Mouse (Mus musculus) midbrain, embryonic 10.5 days (tissue): Measurements from ENCODE around the gene Pank2. TPM values are rescaled to one million over a fixed set of nuclear protein-coding genes. Genes with fewer than 3 reads are reported as not detected.
"Not testable (repeated sequence)": the region's sequence is repeated elsewhere in the genome, so short reads cannot be mapped to it uniquely, and the experiment has no call there.

Experiments used
- DNase-seq: peaks from one replicate; pipeline ENCODE4 v3.0.0-alpha.2; 2017; ENCODE audit warnings: low spot score
- H3K27ac ChIP-seq: fragments of 300-500 bp; sonication (generic); replicated peaks from 2 replicates; pipeline ENCODE4 v1.5.1; 2016; ENCODE audit warnings: mild to moderate bottlenecking
- H3K27me3 ChIP-seq: fragments of 300-500 bp; sonication (generic); 2 replicates; pipeline ENCODE4 v1.6.1; 2016; ENCODE audit warnings: low read depth, mild to moderate bottlenecking; ENCODE audit not compliant: poor library complexity, severe bottlenecking
- H3K36me3 ChIP-seq: fragments of 300-500 bp; sonication (generic); 2 replicates; pipeline ENCODE4 v1.6.1; 2016; ENCODE audit warnings: mild to moderate bottlenecking, moderate library complexity
- H3K4me1 ChIP-seq: fragments of 300-500 bp; sonication (generic); 2 replicates; pipeline ENCODE4 v1.6.1; 2016
- H3K4me3 ChIP-seq: fragments of 300-500 bp; sonication (generic); 2 replicates; pipeline ENCODE4 v1.5.1; 2016; ENCODE audit warnings: mild to moderate bottlenecking, moderate library complexity
- H3K9me3 ChIP-seq: fragments of 300-500 bp; sonication (generic); replicated peaks from 2 replicates; pipeline ENCODE4 v1.6.1; 2016; ENCODE audit warnings: mild to moderate bottlenecking
- WGBS: fragments of 180-500 bp; shearing (Covaris S2); methylation state at CpG from one replicate; pipeline ENCODE4 v1.1.7; 2016; 5-methylcytosine and 5-hydroxymethylcytosine counted together
- polyA plus RNA-seq: library from polyadenylated mRNA; unstranded; fragments of >200 nt; fragmentation: Nextera tagmentation; extraction: Ambion mirVana; gene quantifications from 2 replicates; pipeline ENCODE4 v1.2.1, GENCODE M21; 2016

Gene Pank2
- polyA plus RNA-seq, 1 experiment from 2014 or later: 49.1 TPM

- peaks cover 37% of the 10 kb centered on the region for H3K4me1 ChIP-seq
- no peak overlapping the region for H3K27ac ChIP-seq
- peak overlapping the region; percentile 90 for H3K4me3 ChIP-seq
- WGBS: 86% methylated on average over 6 of the region's 6 CpGs
- H3K36me3 ChIP-seq: peaks cover 18% of the 10 kb centered on the region
- no peaks in the 10 kb centered on the region for H3K27me3 ChIP-seq
- DNase-seq: no peak
- no peaks in the 10 kb centered on the region for H3K9me3 ChIP-seq
Observed at GRCm38 (mm10) chr2:131264027-131264426, 1.7 kb downstream of the Pank2 start.

- Histone ChIP-seq H3K9me3 (no peaks in the 10 kb centered on the region), H3K4me3 (peak overlapping the region; percentile 90; the same call in 1 of the 2 replicates), H3K36me3 (peaks cover 29% of the 10 kb centered on the region), H3K27me3 (no peaks in the 10 kb centered on the region), H3K27ac (no peak overlapping the region), H3K4me1 (peaks cover 37% of the 10 kb centered on the region)
- WGBS: 89% methylated on average over 2 of the region's 2 CpGs
- no peak for DNase-seq
Observed at GRCm38 (mm10) chr2:131265056-131265455, 2.8 kb downstream of the Pank2 start.

GRCm38 (mm10) chr2:131275493-131275892 lies 13.2 kb downstream of the Pank2 start:
- no peaks in the 10 kb centered on the region for H3K4me1 ChIP-seq
- DNase-seq: no peak
- H3K27me3 ChIP-seq: no peaks in the 10 kb centered on the region
- no peaks in the 10 kb centered on the region for H3K9me3 ChIP-seq
- no peak overlapping the region for H3K4me3 ChIP-seq
- H3K36me3 ChIP-seq: peaks cover 85% of the 10 kb centered on the region
- WGBS: 94% methylated on average over 3 of the region's 3 CpGs
- no peak overlapping the region for H3K27ac ChIP-seq

GRCm38 (mm10) chr2:131276722-131277121 lies 14.4 kb downstream of the Pank2 start:
- 89% methylated on average over 5 of the region's 5 CpGs for WGBS
- Histone ChIP-seq H3K36me3 (peaks cover 85% of the 10 kb centered on the region), H3K4me3 (no peak overlapping the region), H3K27me3 (no peaks in the 10 kb centered on the region), H3K4me1 (no peaks in the 10 kb centered on the region), H3K9me3 (no peaks in the 10 kb centered on the region), H3K27ac (no peak overlapping the region)
- DNase-seq: no peak

DNA sequence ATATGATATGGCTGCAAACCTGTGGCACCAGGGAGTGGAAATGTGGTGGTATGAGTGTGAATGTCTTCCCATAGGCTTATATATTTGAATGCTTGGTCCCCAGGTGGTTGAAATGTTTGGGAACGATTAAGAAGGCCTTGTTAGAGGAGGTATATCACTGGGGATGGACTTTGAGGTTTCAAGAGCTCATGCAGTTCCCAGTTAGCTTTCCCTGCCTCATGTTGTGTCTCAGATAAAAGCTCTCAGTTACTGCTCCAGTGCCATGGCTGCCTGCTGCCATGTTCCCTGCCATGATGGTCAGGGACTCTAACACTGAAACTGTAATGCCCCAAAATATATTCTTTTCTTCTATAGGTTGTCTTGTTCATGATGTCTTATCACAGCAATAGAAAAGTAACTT lies 19.3 kb downstream of the Pank2 start:
- no peak for DNase-seq
- H3K9me3 ChIP-seq: no peaks in the 10 kb centered on the region
- 85% methylated on average over 1 of the region's 1 CpGs for WGBS
- no peaks in the 10 kb centered on the region for H3K4me1 ChIP-seq
- H3K4me3 ChIP-seq: no peak overlapping the region
- no peaks in the 10 kb centered on the region for H3K27me3 ChIP-seq
- peaks cover 97% of the 10 kb centered on the region for H3K36me3 ChIP-seq
- H3K27ac ChIP-seq: no peak overlapping the region

DNA sequence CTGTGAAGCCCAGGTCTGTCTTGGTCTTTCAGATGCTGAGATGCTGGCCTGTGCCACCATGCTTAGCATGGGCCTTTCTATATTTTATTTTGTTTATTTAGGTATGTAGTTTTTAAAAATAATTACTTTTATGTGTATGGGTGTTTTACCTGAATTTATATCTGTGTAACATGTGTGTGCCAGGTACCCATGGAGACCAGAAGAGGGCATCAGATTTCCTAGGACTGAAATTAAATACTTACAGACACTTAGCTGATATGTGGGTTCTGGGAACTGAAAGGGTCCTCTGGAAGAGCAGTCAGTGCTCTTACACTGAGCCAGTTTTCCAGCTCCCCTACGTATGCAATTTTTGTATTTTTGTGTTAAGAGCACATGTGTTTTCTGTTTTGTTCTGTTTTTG lies 24.0 kb downstream of the Pank2 start:
- H3K27ac ChIP-seq: no peak overlapping the region
- H3K4me3 ChIP-seq: no peak overlapping the region
- DNase-seq: no peak
- 100% methylated on average over 1 of the region's 1 CpGs for WGBS
- no peaks in the 10 kb centered on the region for H3K9me3 ChIP-seq
- peaks cover 92% of the 10 kb centered on the region for H3K36me3 ChIP-seq
- H3K27me3 ChIP-seq: no peaks in the 10 kb centered on the region
- no peaks in the 10 kb centered on the region for H3K4me1 ChIP-seq

DNA sequence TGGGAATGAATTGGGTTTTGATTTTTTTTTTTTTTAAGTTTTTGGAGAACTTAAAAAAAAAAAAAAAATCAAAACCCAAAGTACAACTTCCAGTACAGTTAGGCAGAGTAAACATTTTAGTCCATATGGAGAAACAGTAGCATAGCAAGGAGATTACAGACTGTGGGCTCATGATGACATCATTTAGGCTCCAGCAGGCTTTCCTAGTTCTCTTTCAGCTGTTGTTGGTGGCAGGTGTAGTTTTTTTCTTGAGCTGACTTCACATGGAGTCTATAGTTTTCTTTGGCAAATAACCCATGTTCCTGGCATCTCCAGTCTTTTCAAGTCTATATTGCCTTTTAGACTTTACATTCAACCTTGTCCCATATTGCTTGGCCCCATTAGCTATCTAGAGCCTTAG lies 28.4 kb downstream of the Pank2 start:
- Histone ChIP-seq H3K9me3 (no peaks in the 10 kb centered on the region), H3K27me3 (no peaks in the 10 kb centered on the region), H3K4me3 (no peak overlapping the region), H3K4me1 (no peaks in the 10 kb centered on the region), H3K36me3 (peaks cover 95% of the 10 kb centered on the region), H3K27ac (no peak overlapping the region)
- no peak for DNase-seq

DNA sequence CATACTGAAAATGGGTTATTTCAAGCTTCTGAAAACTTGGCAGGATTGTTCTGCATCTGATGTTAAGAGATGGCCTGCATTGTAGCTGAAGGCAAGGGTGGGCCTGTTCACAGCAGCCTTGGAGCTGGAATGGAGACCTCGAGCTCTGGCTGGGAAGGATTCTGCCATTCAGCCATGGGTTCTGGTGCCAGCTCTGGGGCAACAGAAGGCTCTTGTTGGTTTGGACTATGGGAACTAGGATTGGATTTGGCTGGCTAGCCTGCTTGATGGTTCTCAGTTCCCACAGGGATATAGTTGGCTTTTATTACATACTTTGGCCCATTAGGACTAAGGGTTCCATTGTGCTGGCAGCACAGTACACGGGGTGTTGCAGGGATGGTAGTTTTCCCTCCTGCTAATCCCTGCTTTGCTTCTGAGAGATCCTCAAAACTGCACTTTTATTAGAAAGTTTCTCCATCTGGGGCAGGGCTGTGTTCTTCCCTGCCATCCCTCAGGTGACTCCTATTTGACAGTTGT lies 34.5 kb downstream of the Pank2 start:
- WGBS: 97% methylated on average over 2 of the region's 2 CpGs
- DNase-seq: no peak
- no peaks in the 10 kb centered on the region for H3K9me3 ChIP-seq
- peaks cover 3% of the 10 kb centered on the region; the same call in 1 of the 2 replicates for H3K4me1 ChIP-seq
- H3K27ac ChIP-seq: no peak overlapping the region
- peaks cover 85% of the 10 kb centered on the region for H3K36me3 ChIP-seq
- no peak overlapping the region for H3K4me3 ChIP-seq
- no peaks in the 10 kb centered on the region for H3K27me3 ChIP-seq

GRCm38 (mm10) chr2:131298674-131299073 lies 36.4 kb downstream of the Pank2 start:
- H3K9me3 ChIP-seq, DNase-seq, H3K27ac ChIP-seq, H3K27me3 ChIP-seq, H3K4me3 ChIP-seq, H3K4me1 ChIP-seq: not testable (repeated sequence)
- peaks cover 85% of the 10 kb centered on the region for H3K36me3 ChIP-seq
- WGBS: 57% methylated on average over 7 of the region's 7 CpGs

DNA sequence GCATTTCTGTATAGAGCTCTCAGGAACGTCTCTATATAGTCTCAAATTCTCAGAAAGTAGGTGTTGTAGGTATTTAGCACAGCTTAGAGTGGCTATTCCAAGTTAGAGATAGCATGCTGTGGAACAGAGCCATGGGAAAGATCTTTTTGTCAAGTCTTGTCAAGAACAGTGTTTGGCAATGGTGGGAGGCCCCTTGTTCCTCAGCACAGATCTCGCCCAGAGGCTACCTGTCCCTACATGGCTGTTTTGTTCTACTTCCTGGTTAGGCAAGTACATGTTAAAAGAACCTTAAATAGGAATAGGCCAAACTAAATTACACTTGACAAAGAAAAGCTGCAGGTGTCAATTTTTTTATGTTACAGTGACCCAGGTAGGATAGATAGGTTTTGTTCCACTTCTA lies 38.2 kb downstream of the Pank2 start:
- WGBS: 92% methylated on average over 2 of the region's 2 CpGs

DNA sequence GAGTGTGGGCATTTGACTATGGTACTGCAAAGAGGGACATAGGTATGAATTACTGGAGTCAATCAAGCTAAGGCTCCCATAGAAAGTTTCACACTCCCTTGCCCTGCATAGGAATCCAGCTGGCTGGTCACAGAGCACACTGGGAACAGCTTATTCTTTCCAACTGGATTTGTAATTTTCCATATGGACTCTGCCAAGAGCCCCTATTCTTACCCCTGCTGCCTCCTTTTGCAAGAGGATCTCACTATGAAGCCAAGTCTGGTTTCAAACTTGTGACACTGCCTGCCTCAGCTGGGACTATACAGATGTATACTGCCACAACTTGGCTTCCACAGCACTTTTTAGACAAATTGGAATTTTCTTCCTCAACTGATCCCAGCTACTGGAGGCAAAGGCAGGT lies 39.3 kb downstream of the Pank2 start:
- H3K27me3 ChIP-seq: no peaks in the 10 kb centered on the region
- peaks cover 66% of the 10 kb centered on the region for H3K36me3 ChIP-seq
- peaks cover 3% of the 10 kb centered on the region; the same call in 1 of the 2 replicates for H3K4me1 ChIP-seq
- no peak overlapping the region for H3K4me3 ChIP-seq
- no peak overlapping the region for H3K27ac ChIP-seq
- no peaks in the 10 kb centered on the region for H3K9me3 ChIP-seq
- no peak for DNase-seq

More for the DNA sequence above, 38.2 kb downstream of the Pank2 start:
- Histone ChIP-seq H3K27ac (no peak overlapping the region), H3K27me3 (no peaks in the 10 kb centered on the region), H3K4me3 (no peak overlapping the region), H3K4me1 (peaks cover 3% of the 10 kb centered on the region; the same call in 1 of the 2 replicates), H3K36me3 (peaks cover 76% of the 10 kb centered on the region), H3K9me3 (no peaks in the 10 kb centered on the region)
- DNase-seq: no peak

DNA sequence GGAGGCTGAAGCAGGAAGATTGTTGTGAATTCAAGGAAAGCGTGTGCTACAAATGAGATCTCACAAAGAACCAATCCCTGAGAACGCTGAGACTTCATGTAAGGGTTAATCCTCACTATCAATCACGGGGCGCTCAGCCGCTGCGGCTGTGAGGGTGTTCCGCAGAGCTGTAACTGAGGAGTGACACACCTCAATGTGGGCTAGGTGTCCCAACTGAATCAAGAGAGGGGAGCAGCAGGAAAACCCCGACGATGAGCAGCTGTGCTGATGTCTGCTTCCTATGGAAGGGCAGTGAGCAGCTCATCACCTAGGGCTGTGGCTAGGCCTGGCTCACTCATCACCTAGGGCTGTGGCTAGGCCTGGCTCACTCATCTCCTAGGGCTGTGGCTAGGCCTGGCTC lies 42.2 kb downstream of the Pank2 start:
- no peak overlapping the region for H3K4me3 ChIP-seq
- WGBS: 88% methylated on average over 9 of the region's 9 CpGs
- DNase-seq: no peak
- H3K27ac ChIP-seq: no peak overlapping the region
- peaks cover 7% of the 10 kb centered on the region for H3K4me1 ChIP-seq
- H3K27me3 ChIP-seq: no peaks in the 10 kb centered on the region
- no peaks in the 10 kb centered on the region for H3K9me3 ChIP-seq
- H3K36me3 ChIP-seq: peaks cover 42% of the 10 kb centered on the region

GRCm38 (mm10) chr2:131305226-131305625 lies 42.9 kb downstream of the Pank2 start:
- not testable (repeated sequence) for H3K27ac ChIP-seq, H3K4me3 ChIP-seq, H3K27me3 ChIP-seq, DNase-seq, H3K4me1 ChIP-seq, H3K9me3 ChIP-seq
- peaks cover 37% of the 10 kb centered on the region for H3K36me3 ChIP-seq
- 88% methylated on average over 1 of the region's 1 CpGs for WGBS

- H3K4me1 ChIP-seq: peaks cover 7% of the 10 kb centered on the region
- peaks cover 31% of the 10 kb centered on the region for H3K36me3 ChIP-seq
- no peak overlapping the region for H3K27ac ChIP-seq
- no peak overlapping the region for H3K4me3 ChIP-seq
- no peak for DNase-seq
- no peaks in the 10 kb centered on the region for H3K9me3 ChIP-seq
- 82% methylated on average over 5 of the region's 5 CpGs for WGBS
- no peaks in the 10 kb centered on the region for H3K27me3 ChIP-seq
Observed at GRCm38 (mm10) chr2:131307391-131307790, 45.1 kb downstream of the Pank2 start.
